Mouse (Mus musculus): ENCODE data around the gene Clptm1l.

Clptm1l gene

DNA sequence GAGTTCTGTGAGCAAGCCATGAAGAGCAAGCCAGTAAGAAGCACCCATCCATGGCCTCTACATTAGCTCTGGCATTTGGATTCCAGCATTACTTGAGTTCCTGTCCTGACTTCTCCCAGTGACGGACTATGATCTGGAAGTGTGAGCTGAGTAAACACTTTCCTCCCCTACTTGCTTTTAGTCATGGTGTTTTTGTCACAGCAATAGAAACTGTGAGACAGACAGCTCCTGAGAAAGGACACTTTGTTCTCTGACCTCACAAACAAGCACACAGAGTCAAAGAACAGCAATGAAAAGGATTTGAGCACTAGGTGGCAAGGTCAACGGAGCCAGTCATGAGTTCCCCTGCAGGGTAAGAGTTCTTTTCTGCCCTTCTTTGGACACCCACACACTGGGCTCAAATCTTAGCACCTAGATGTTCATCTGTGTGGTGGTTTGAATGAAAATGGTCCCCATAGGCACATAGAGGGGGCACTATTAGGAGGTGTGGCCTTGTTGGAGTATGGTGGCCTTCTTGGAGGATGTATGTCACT is 56.4 kb downstream of the Clptm1l start:
- CTCF ChIA-PET = no interaction called here
